Mouse (Mus musculus) gastrocnemius, adult 18-20 months (tissue): ENCODE results near the gene Dbi. TPM values are rescaled to one million over a fixed set of nuclear protein-coding genes. Genes with fewer than 3 reads are reported as not detected.

Source experiments
- total RNA-seq, 2 experiments: library from RNA; stranded (reverse); gene quantifications; 2 replicates each; pipeline ENCODE4 v1.2.3; 2021

Dbi gene
- total RNA-seq, 2 experiments from 2014 or later: 135 to 165 TPM

Other genes with a start within 250 kb of the Dbi start
- 1 to 10 TPM; 6.9 to 7.1 TPM for gene Tmem177, start 207.9 kb downstream of the Dbi start, total RNA-seq
- not detected for gene Cfap221, start 123.8 kb downstream of the Dbi start, total RNA-seq
- 1 to 10 TPM; 3.4 to 4.2 TPM for gene Sctr, start 114.2 kb downstream of the Dbi start, total RNA-seq
- 10 to 100 TPM; 13.0 to 22.9 TPM for gene Tmem37, start 47.0 kb downstream of the Dbi start, total RNA-seq
- 1 to 10 TPM; 4.6 to 5.7 TPM for gene 3110009E18Rik, start 109 bp upstream of the Dbi start, total RNA-seq
- 10 to 100 TPM; 18.8 to 18.9 TPM for gene Steap3, start 151.6 kb upstream of the Dbi start, total RNA-seq
- not detected for gene C1ql2, start 219.5 kb upstream of the Dbi start, total RNA-seq